Mouse (Mus musculus): ENCODE results near the gene Hyal1. TPM values are rescaled to one million over a fixed set of nuclear protein-coding genes. Genes with fewer than 3 reads are reported as not detected.

Gene Hyal1
- 3.4 and 3.5 TPM in 2 replicates for polyA plus RNA-seq (2012; ENCODE audit: low replicate concordance)

DNA sequence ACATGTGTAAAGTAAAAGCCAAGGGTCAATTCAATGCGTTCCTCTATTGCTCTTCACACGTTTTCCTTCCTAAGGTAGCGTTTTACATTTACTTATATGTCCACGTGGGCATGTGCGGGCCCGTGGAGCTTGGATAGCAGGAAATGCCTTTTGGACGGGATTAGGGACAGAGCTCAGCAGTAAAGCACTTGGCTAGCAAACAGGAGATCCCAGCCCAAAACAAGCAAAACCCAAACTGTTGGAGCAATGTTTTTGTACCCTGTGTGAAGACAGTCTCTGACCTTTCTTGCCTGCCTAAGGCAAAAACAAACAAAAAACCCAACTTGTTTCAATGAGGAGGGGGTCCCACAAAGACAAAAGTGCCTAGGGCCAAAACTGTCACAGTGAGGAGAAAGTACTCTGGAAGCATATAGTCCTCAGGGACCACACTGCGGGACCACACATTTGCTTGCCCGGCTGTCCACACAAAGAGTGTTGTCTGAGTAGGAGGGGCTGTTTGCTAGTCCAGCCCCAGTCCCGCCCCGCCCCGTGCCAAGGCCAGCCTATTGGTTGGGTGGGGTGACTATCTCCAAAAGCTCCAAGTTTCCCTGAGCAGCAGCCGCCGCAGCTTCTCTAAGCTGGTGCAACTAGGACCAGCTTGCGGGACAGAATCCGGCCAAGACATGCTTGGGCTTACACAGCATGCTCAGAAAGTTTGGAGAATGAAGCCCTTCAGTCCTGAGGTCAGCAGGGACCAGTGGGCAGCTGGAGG, at the start of gene Hyal1:
Hyal1 (plus strand) TSS at position 571 of the 751 bp plus-strand sequence.

DNA sequence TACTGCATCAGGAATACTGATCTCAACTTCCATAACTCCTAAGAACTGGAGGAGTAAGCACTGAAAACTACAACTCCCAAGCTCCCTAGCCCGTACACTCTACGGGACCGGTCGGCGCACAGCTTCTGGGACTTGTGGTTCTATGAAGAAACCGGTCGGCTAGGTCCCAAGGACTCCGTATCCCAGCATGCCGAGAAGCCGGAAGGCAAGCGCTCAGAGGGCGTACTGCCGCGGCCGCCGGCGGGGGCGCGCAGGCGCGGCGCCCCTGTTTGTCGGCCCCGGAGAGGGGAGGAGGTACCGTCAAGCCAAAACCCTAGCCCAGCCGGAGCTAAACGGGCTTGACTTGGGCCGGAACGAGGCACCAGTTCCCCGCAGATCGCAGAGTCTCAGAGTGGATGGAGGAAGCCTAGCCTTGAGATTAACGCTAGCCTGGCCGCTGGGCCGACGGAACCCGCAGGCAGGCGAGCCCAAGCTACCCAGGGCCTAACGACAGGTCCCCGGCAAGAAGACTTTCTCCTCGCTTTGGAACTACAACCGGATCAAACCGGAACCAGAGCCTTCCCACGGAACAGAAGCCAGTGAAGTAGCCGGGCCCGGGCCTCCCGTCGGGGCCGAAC, 42.8 kb upstream of the Hyal1 start, which contains the start of gene Tmem115:
Tmem115 (plus strand) TSS at position 155 of the 617 bp plus-strand sequence.

DNA sequence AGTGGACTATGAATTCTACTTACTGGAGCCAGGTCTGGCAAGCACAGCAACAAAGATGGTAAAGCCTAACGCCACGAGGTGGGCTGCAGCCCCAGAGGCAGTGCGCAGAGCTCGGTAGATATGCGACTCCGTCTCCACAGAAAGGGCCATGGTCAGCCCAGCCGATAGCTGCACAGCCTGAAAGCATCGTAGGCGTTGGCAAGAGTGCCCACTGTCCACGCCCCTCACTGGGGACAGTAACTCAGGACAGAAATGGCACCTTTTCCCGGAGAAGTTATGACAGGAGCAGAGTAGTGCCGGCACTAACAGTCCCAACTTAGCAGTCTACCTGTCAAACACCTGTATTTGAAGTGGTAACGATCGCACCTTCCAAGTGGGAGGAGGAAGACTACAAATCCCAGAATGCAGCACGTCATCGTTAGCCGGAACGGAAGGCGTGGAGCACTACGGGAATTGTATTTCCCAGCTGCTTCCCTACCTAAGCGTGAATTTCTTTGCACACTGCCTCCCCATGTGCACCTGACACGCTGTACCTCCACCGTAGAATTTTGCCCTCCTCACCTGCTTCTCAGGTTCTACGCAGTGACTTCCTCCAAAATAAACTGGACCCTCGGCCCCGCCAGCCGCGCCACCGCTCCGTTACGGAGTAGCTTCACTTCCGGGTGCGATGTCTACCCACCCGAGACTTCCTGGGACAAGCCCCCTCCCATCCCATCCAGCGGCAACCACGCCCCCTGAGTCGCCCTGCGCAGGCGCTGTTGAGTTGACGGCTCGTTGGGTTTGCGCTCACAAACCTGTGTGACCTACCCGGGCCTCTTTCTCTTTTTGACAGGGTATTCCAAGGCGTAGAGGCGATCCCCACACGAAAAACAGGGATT, 35.0 kb upstream of the Hyal1 start, which contains the start of the genes Cyb561d2 and Nprl2:
Cyb561d2 (minus strand) TSS at position 720 of the 878 bp plus-strand sequence.
Nprl2 (plus strand) TSS at position 753 of the 878 bp plus-strand sequence.

DNA sequence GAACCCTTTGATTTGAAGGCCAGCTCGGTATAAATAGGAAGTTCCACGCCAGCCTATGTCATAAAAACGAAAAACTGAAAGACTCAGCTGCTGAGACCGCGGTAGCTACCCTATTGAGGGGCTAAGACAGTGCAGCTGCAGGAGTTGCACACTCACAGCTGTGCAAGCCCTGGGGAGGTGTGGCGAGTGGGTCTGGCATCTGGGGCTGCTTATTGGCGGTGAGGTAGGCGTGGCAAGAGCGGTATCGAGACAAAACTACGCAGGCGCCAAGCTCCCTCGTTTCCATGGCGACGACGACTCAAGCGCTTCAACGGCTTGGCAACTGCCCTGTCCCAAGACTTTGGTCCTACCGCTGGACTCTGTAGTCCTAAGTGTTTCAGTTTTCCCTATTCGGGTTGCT, 29.7 kb upstream of the Hyal1 start, which contains the start of gene Zmynd10:
Zmynd10 (plus strand) TSS at position 273 of the 400 bp plus-strand sequence.

DNA sequence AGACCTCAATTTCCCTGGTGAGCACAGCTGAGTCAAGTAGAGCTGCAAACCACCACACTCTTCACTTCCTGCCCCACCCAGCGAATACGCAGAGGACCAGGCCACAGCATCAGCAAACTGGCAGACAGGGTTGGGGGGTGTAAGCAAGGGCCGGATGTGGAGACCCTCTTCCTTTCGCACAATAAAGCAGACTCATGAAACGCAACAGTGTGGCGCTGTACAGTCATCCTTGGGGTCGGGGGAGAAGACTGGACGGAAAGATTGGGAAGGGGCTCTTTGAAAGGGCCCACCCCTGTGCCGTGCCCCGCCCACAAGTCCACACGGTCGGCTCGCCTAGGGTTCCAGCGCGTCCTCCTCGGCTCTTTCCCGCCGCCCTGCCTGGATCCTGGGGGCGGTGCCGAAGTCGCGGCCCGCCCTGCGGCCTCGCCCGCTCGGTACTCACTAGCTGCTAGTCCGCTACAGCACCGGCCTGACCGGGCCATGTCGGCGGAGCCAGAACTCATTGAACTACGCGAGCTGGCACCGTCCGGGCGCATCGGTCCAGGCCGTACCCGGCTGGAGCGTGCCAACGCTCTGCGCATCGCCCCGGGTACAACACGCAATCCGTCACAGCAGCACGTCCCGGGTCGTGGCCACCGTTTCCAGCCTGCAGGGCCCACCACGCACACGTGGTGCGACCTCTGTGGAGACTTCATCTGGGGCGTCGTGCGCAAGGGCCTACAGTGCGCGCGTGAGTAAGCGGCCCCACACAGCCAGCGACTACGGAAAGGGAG, 25.4 kb upstream of the Hyal1 start, which contains the start of gene Rassf1:
Rassf1 (plus strand) TSS at position 439 of the 773 bp plus-strand sequence.

DNA sequence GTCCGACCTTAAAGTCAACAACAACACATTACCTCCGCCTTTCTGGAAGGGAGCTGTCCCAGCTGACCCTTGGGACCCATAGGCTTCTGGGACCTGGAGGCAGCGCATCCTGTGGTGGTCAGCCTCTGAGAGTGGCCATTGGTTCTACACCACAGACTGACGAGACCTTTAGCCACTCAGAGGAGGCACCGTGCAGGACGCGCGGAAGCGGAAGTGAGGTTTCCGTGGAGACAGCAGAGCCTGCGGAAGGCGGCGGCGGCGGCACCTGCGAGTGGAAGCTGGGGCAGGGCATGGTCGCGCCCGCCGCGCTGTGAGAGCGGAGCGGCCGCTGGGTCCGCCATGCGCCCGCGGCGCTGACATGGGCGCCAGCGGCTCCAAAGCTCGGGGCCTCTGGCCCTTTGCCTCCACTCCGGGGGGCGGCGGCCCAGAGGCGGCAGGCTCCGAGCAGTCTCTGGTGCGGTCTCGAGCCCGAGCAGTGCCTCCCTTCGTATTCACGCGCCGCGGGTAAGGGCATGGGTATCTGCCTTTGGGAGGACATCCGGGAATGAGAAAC, 13.6 kb upstream of the Hyal1 start, which contains the start of gene Tusc2:
Tusc2 (plus strand) TSS at position 227 of the 553 bp plus-strand sequence.

DNA sequence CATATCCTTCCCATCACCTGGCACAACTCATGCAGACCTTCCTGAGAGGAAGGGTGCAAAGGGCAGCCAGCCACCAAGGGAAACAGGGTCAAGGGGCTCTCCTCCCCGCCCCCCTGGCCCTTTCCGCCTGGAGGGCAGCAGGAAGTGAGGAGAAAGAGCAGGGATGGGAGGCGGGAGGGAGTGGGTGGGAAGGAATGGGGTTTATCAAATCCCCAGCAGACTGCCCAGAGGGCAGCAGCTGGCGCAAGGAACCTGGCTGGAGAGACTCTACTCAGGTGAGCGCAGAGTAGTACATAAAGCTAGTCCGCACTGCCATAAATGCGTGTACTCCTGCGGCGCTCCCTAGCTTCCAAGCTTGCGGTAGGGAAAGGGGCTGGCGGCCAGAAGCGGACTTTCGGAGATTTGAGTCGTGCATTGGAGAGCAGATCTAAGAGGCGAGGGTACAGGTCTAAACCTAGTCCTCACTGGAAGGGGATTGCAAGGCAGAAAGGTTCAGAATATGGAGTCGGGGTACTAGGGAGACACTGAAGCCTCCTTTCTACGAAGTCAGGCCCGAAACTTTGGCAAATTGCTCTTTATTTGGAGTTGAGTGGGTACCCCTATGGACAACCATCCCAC, 8.9 kb upstream of the Hyal1 start, which contains the start of gene Hyal2:
Hyal2 (plus strand) TSS at position 244 of the 618 bp plus-strand sequence.

DNA sequence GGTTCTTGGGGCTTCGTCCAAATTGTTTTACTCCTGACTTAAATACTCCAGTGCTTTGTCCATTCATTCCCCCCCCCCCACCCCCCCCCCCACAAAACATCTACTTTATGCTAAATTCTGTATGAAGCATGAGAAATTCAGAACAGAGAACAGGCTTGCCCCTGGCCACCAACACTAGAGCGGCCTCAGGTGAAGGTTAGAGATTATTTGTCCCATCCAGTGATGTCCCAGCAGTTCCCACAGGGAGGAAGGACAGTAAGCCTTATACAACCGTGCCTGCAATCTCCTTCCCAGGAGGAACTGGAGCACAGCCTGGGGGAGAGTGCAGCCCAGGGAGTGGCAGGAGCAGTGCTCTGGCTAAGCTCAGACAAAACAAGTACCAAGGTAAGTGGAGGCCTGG, 1.9 kb downstream of the Hyal1 start, which contains the start of gene Naa80:
Naa80 (plus strand) TSS at position 301 of the 400 bp plus-strand sequence.

DNA sequence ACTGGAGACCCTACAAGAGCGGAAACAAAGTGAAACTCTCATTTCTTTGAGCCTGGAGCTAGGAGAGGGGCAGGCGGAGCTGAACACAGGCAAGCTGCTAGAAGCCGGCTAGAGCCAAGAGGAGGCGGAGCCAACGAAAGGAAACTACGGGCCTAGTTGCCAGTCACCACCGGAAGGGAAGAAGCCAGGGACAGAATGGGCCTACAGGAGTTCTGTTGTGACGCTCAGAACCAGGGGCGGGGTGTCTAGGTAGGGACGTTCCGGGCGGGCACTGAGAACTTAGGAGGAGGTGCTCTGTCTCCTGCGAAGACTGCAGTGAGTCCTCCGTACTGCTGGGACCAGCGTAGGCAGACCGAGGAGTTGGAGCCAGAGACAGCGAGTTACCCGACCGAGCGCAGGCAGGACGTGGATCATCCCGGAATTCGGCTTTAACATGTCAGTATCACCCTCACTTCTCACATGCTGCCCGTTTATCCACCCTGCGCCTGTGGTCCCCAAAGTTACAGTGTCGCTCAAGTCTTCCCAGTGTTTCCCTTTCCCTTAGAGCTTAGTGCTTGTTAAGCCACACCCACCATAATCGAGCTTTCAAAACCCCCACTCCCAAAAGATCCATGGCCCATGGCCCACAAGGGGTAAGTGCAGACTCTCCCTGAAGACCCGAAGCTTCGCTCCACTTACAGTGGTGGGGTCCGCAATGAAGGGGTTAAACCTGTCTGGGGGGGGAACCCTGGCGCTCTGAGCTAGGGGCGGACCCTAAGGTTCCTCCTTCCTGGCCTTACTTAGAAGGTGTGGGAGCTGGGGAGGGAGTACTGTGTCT, 4.0 kb downstream of the Hyal1 start, which contains the start of gene Hyal3:
Hyal3 (plus strand) TSS at position 318 of the 817 bp plus-strand sequence.

DNA sequence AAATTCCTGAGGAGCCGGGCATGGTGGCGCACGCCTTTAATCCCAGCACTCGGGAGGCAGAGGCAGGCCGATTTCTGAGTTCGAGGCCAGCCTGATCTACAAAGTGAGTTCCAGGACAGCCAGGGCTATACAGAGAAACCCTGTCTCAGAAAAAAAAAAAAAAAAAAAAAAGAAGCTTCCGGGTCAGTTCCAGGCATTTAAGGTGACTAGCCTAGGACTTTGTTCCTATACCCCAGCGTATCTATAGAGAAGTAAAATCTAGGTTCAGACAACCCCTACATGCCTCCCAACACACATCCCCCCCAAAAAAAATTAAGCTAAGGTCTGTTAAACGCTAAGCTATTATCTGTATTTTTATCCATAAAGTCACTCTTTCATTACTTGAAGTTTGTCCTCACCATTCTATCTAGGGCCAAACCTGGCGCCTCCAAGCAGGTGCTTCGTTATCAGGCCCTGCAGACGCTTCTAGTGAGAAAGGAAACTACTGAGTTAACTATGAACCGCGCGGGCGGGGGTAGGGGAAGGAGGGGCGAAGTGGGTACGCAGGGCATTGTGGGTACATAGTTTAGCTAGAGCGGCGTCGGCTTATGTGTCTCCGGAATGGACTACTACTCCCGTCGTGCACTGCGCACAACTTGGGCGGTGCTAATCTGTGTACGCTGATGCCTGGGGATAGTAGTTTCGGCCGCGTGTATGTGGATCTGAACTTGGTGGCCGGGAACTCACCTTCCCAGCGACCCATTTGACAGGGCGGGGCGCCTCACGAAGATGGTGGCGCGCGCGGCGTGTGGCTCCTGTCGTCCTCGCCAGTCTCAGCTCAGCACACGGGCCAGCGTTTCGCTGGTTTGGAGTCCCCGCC, 10.5 kb downstream of the Hyal1 start, which contains the start of gene Ifrd2:
Ifrd2 (plus strand) TSS at position 669 of the 859 bp plus-strand sequence.

DNA sequence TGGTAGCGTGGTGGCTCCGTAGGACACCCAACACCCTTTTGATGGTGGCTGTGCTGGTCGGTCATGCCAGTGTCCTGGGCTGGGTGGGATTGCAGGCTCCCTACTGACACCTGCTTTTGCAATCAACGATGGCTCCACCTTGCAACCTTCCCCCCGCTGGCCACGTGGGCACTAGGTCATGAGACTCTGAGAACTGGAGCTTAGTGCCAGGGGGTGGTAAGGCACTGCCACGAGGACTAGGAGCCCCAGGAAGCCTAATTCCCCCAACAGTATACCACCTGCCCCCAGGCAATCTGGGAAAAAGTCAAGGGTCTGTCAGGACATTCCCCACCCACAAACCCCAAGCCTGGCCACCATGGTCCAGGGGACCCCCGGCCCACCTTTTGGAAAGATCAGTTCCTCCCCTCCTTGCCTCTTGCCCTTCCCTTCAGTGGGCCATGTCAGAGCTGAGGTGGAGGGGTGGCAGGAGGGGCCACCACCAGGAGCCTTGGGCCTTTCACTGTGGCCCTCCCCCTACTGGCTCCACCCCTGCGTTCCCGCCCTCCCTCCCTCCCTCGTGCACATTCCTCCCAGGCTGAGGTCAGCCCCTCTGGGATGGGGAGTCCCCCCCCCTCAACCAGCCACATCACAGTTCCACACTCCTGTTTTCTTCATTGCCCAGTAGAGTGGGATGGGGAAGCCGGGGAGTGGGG, 32.2 kb downstream of the Hyal1 start, which contains the start of gene Sema3b:
Sema3b (minus strand) TSS at position 489 of the 692 bp plus-strand sequence.

Other genes with a start within 250 kb of the Hyal1 start
- gene Hemk1, start 238.6 kb upstream of the Hyal1 start, polyA plus RNA-seq (2012; ENCODE audit: low replicate concordance): 4.1 and 4.5 TPM in 2 replicates
- 0.07 TPM in 1 of 2 replicates, not detected in the other for gene 6430571L13Rik, start 236.3 kb upstream of the Hyal1 start, polyA plus RNA-seq (2012; ENCODE audit: low replicate concordance)
- 0.28 and 4.1 TPM in 2 replicates for gene Cacna2d2, start 177.3 kb upstream of the Hyal1 start, polyA plus RNA-seq (2012; ENCODE audit: low replicate concordance)
- 35.1 and 38.3 TPM in 2 replicates for gene Tmem115, start 43.0 kb upstream of the Hyal1 start, polyA plus RNA-seq (2012; ENCODE audit: low replicate concordance)
- gene Cyb561d2, start 34.7 kb upstream of the Hyal1 start, polyA plus RNA-seq (2012; ENCODE audit: low replicate concordance): 13.2 and 19.1 TPM in 2 replicates
- gene Nprl2, start 34.7 kb upstream of the Hyal1 start, polyA plus RNA-seq (2012; ENCODE audit: low replicate concordance): 0.42 and 1.4 TPM in 2 replicates
- 2.2 TPM in 1 of 2 replicates, not detected in the other for gene Zmynd10, start 29.6 kb upstream of the Hyal1 start, polyA plus RNA-seq (2012; ENCODE audit: low replicate concordance)
- gene Rassf1, start 25.4 kb upstream of the Hyal1 start, polyA plus RNA-seq (2012; ENCODE audit: low replicate concordance): 12.4 and 15.7 TPM in 2 replicates
- gene Tusc2, start 13.7 kb upstream of the Hyal1 start, polyA plus RNA-seq (2012; ENCODE audit: low replicate concordance): 39.9 and 55.8 TPM in 2 replicates
- gene Hyal2, start 9.0 kb upstream of the Hyal1 start, polyA plus RNA-seq (2012; ENCODE audit: low replicate concordance): 67.5 and 96.1 TPM in 2 replicates
- 94.0 and 121 TPM in 2 replicates for gene Naa80, start 2.0 kb downstream of the Hyal1 start, polyA plus RNA-seq (2012; ENCODE audit: low replicate concordance)
- 1.1 TPM in 1 of 2 replicates, not detected in the other for gene Hyal3, start 3.9 kb downstream of the Hyal1 start, polyA plus RNA-seq (2012; ENCODE audit: low replicate concordance)
- 258 and 340 TPM in 2 replicates for gene Ifrd2, start 10.7 kb downstream of the Hyal1 start, polyA plus RNA-seq (2012; ENCODE audit: low replicate concordance)
- not detected in 2 replicates for gene Sema3b, start 32.3 kb downstream of the Hyal1 start, polyA plus RNA-seq (2012; ENCODE audit: low replicate concordance)
- gene Gnai2, start 58.4 kb downstream of the Hyal1 start, polyA plus RNA-seq (2012; ENCODE audit: low replicate concordance): 672 and 886 TPM in 2 replicates
- gene Slc38a3, start 92.6 kb downstream of the Hyal1 start, polyA plus RNA-seq (2012; ENCODE audit: low replicate concordance): not detected in 2 replicates
- not detected in 2 replicates for gene Gnat1, start 102.8 kb downstream of the Hyal1 start, polyA plus RNA-seq (2012; ENCODE audit: low replicate concordance)
- gene Sema3f, start 133.5 kb downstream of the Hyal1 start, polyA plus RNA-seq (2012; ENCODE audit: low replicate concordance): 7.2 and 12.4 TPM in 2 replicates
- gene Rbm5, start 194.1 kb downstream of the Hyal1 start, polyA plus RNA-seq (2012; ENCODE audit: low replicate concordance): 23.3 and 38.8 TPM in 2 replicates